Mouse (Mus musculus): Measurements from ENCODE around the gene Lgi2. TPM values are rescaled to one million over a fixed set of nuclear protein-coding genes. Genes with fewer than 3 reads are reported as not detected.

Gene Lgi2
- polyA plus RNA-seq, 1 experiment from 2014 or later = 3.9 TPM

DNA sequence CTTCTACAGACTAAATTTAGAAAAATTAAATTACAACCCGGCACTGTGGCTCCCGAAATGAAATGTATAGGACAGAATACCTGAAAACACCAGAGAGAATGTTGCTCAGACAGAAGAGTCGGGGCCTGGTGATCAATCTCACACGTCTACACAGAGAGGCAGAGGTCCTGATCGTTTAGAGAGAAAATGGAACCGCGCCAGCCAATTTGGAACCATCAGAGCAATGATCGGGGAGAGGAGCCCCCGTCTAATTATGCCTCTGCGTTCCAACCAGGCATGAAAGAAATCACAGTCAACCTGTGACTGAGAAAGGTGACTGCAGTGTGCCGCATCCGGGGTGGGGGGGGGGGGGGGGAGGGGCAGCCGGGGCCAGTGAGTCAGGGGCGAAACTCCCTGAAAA, 70.6 kb downstream of the Lgi2 start:
- Histone ChIP-seq H3K9me3 (ENCODE audit: control insufficient read depth, low read length) (no peaks in the 10 kb centered on the region), H3K4me2 (replicated peaks; ENCODE audit: low read depth, low read length) (no peak overlapping the region), H3K4me1 (ENCODE audit: control insufficient read depth, insufficient read depth, low read length) (no peaks in the 10 kb centered on the region), H3K27ac (ENCODE audit: low read depth, low read length) (no peak overlapping the region), H3K36me3 (ENCODE audit: control insufficient read depth, insufficient read depth, low read length) (no peaks in the 10 kb centered on the region), H3K4me3 (ENCODE audit: low read length) (no peak overlapping the region), H3K9ac (ENCODE audit: low read depth, low read length) (no peak overlapping the region), H3K27me3 (ENCODE audit: control insufficient read depth, insufficient read depth, low read length) (no peaks in the 10 kb centered on the region)
- no peak for ATAC-seq (ENCODE audit: low FRiP score, low TSS enrichment)
- 49% methylated on average over 14 of the region's 14 CpGs for WGBS

DNA sequence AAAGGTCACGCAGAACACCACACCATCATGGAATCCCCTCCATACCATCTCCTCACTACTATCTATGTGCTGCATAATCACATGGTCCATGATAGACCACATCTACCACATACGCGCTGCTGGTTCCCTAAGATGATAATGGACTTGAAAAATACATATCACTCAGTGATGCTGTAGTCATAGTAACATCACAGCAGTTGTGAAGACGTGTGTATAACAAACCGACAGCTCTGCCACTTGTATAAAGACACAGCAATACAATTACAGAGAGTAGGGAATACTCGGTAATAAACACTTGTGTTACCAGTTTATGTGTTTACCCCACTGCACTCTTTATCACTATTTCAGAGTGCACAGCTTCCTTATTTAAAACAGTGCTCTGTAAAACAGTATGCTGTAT, 74.8 kb downstream of the Lgi2 start:
- Histone ChIP-seq H3K4me1 (ENCODE audit: control insufficient read depth, insufficient read depth, low read length) (no peaks in the 10 kb centered on the region), H3K9me3 (ENCODE audit: control insufficient read depth, low read length) (no peaks in the 10 kb centered on the region), H3K36me3 (ENCODE audit: control insufficient read depth, insufficient read depth, low read length) (no peaks in the 10 kb centered on the region), H3K9ac (ENCODE audit: low read depth, low read length) (no peak overlapping the region), H3K27ac (ENCODE audit: low read depth, low read length) (no peak overlapping the region), H3K4me2 (replicated peaks; ENCODE audit: low read depth, low read length) (no peak overlapping the region), H3K27me3 (ENCODE audit: control insufficient read depth, insufficient read depth, low read length) (no peaks in the 10 kb centered on the region), H3K4me3 (ENCODE audit: low read length) (no peak overlapping the region)
- no peak for ATAC-seq (ENCODE audit: low FRiP score, low TSS enrichment)
- 90% methylated on average over 6 of the region's 6 CpGs for WGBS

DNA sequence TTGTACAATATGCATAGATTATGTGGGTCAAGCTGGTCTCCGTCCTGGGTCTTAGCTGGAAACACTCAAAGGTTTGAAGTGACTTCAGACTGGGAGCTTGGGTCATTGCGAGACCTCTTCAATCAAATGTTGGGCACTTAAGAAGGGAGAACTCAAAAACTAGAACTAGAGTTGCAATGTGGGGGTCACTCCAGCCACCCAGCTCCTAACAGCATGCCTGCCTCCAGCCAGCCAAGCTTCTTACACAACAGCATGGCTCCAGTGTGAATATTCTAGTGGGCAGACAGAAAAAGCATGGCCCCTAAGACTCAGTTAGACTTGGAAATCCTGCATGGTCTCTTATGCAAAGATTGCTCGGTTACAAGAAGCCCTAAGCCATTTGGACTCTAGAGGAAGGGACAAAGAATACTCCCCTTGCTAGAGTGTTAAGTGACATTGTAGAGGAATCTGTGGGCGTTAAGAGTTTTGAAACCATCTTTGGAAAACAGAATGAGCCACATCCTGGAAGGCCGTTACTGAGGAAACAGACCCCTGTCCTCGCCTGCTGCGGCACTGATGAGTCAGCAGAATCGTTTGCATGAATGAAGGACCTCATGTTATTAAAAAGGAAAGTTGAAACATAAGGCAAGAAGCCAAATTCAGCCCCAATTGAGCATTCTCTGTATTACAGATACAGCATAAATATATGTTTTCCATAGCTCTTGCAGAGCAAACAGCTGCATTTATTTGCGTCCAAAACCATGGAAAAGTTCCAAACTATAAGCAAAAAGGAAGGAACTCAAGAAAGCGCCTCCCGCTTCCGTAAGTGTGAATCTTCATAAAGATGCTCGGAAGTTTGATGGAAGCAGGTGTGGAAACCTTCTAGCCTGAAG, 78.5 kb downstream of the Lgi2 start:
- Histone ChIP-seq H3K27ac (ENCODE audit: low read depth, low read length) (no peak overlapping the region), H3K4me3 (ENCODE audit: low read length) (no peak overlapping the region), H3K36me3 (ENCODE audit: control insufficient read depth, insufficient read depth, low read length) (no peaks in the 10 kb centered on the region), H3K4me1 (ENCODE audit: control insufficient read depth, insufficient read depth, low read length) (no peaks in the 10 kb centered on the region), H3K9ac (ENCODE audit: low read depth, low read length) (no peak overlapping the region), H3K27me3 (ENCODE audit: control insufficient read depth, insufficient read depth, low read length) (no peaks in the 10 kb centered on the region), H3K9me3 (ENCODE audit: control insufficient read depth, low read length) (no peaks in the 10 kb centered on the region), H3K4me2 (replicated peaks; ENCODE audit: low read depth, low read length) (no peak overlapping the region)
- 74% methylated on average over 13 of the region's 13 CpGs for WGBS
- no peak for ATAC-seq (ENCODE audit: low FRiP score, low TSS enrichment)

Other genes starting within 250 kb of the Lgi2 start
- 2.1 and 4.5 TPM in 2 replicates for gene Sod3, start 202.7 kb downstream of the Lgi2 start, polyA plus RNA-seq (2014; fragmentation: Nextera tagmentation; extraction: Ambion mirVana)
- gene Ccdc149, start 94.9 kb downstream of the Lgi2 start, polyA plus RNA-seq (2014; fragmentation: Nextera tagmentation; extraction: Ambion mirVana) = 1.8 and 2.1 TPM in 2 replicates
- 4.2 and 9.2 TPM in 2 replicates for gene Sepsecs, start 103.2 kb upstream of the Lgi2 start, polyA plus RNA-seq (2014; fragmentation: Nextera tagmentation; extraction: Ambion mirVana)
- 21.7 and 31.8 TPM in 2 replicates for gene Pi4k2b, start 175.1 kb upstream of the Lgi2 start, polyA plus RNA-seq (2014; fragmentation: Nextera tagmentation; extraction: Ambion mirVana)
- gene Zcchc4, start 208.9 kb upstream of the Lgi2 start, polyA plus RNA-seq (2014; fragmentation: Nextera tagmentation; extraction: Ambion mirVana) = 13.5 and 18.5 TPM in 2 replicates

Data from kidney, embryonic 14.5 days (tissue).